Mouse (Mus musculus): Measurements from ENCODE around the gene Dao.

Dao gene

DNA sequence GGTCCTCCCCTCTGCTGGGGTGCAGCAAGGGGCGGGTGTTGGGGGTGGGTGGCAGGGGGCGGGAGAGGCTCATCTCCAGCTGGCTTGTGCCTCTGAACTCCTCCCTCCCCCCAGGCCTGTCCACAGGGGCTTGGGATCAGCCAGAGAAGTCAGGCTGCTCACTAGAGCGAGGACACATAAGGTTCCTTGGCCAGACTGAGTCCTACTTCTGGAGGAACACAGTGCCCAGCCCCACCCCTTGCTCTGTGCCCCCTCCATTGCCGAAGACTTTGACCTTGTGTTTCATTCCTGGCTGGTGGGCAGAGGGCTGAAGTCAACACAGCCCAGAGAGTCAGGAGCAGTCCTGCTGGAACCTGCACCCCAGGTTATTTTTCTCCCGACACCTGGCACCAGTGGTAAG is at the start of gene Dao:
Gene Dao (plus strand): TSS at position 162 of the 400 bp plus-strand sequence.
- no peak for DNase-seq (ENCODE audit: low spot score)

DNA sequence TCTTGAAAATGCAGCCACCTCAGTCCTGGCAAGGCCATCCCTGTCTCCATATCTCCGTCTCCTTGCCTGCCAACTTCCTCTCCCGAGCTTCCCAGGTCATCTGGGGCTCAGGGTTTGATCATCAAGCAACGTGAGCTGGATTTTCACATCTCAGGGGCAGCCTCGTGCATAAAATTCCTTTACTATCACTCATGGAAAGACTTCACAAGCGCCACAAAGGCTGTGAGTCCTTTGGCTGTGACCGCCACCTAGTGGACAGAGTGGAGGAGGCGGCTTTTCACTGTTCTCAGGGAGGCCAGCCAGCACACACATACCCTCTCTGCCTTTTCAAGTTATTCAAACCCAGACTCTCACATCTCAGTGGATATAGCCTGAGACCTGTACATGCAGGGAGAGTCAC is 49.1 kb upstream of the Dao start:
- peak; percentile 91 for DNase-seq (ENCODE audit: low spot score)

- DNase-seq (ENCODE audit: low spot score): no peak
These were observed 48.2 kb upstream of the Dao start for GRCm38 (mm10) chr5:113955281-113955680.

DNA sequence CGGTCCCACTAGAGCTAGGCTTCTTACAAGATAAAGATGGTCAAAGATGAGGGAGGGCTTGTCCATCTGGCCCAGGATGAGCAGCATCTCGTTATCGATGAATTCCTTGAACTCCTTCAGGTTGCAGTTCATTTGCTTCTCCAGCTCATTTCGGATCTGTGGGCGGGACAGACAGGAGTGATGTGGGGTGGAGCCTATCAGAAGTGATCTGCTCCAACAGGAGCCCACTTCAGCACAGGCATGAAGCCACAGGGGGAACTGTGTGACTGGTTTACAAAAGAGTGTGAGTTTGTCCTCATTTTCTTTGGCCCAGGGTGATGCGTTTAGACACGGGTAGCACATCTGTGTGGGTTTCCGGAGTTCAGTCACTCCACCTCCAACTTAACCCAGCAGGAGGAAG is 47.8 kb upstream of the Dao start:
- DNase-seq (ENCODE audit: low spot score): no peak

GRCm38 (mm10) chr5:113956510-113956909 is 47.0 kb upstream of the Dao start:
- DNase-seq (ENCODE audit: low spot score): peak; percentile 85

DNA sequence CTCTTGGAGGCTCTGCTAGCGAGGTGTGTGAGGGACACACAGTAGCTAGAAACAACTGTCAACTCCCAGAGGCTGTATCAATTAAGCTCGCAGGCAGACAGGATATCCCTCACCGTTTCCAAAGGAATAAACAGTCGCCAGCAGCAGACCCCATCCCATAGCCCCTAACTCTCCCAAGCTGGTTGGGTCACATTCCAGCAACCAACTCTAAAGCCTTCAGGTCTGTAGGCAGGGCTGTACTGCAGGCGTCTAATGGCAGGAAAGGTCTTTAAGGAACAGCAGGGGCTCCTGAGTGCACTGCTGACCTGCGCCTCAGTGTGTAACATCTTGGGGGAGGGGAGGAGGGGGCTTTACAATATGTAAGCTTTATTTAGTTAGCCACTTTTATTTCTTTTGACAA is 44.5 kb upstream of the Dao start:
- DNase-seq (ENCODE audit: low spot score): peak; percentile 51

GRCm38 (mm10) chr5:113960416-113960815 is 43.1 kb upstream of the Dao start:
- no peak for DNase-seq (ENCODE audit: low spot score)

GRCm38 (mm10) chr5:113961776-113962175 is 41.7 kb upstream of the Dao start:
- no peak for DNase-seq (ENCODE audit: low spot score)

DNA sequence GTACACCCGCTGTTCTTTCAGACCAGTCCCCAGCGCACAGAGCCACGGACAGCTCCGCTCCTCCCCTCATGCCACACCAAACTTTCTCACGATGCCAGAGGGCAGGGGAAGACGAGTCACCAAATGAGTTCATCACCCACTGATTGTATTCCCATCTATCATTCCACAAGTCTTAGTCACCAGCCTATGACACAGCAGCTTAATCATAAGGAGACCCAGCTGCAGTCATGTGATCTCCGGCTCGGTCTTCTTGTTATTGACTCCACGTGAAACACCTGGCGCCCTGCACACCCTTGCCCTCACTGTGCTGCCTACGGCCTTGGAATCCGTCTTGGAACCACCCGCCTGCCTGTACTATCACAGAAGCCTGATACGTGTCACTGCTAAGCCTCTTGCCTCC is 38.5 kb upstream of the Dao start:
- DNase-seq (ENCODE audit: low spot score): no peak

DNA sequence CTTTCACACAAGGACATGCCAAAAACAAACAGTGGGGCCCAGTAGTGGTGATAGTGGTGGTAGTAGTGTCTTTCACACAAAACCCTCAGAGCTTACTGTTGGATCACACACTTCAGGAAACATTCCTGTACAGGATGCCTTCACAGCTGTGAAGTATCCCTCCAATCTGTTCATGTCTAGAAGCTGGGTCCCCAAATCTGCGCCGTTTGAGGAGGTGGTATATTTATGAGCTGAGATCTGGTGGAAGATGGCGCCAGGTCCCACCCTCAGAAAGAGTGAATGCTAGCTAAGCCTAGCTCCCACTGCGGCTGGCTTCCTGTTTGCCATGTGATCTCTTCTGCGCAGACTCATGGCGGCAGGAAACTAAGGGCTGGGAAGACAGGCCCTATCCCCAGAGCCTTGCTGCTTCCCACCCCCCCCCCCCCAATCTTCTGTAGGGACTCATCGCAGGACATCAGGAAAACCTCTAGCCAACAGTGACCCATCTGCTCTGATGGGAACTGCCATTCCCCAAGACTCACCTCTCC is 37.8 kb upstream of the Dao start:
- no peak for DNase-seq (ENCODE audit: low spot score)

DNA sequence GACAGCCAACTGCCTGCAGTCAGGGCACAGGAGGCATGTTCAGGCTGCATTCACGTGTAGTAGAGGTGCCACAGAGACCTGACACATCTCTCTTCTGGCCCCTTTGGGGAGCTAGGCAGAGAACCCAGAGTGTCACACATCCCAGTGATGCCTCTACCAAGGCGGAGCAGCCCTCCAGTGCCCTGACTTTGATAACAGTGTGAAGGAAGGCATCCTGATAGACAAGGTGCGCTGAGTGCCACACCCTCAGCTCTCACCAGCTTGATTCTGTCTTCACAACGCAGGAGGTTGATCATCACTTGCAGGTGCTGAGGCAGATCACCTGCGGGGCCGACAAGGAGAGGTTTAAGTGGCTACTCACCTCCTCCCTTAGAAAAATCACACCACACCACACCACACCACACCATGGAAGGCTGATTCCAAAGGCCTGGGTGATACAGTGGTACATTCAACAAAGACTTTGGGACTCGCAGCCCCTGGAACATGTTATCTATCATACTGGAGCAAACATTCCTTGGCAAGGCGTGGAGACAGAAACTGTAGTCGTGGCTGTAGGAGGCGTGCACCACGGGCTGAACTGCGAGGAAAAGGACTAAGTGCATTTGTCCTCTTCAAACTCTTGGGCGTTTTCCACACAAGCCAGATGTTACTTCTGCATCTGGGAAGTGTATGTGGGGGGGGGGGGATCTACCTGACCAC is 36.9 kb upstream of the Dao start:
- no peak for DNase-seq (ENCODE audit: low spot score)

- DNase-seq (ENCODE audit: low spot score): no peak
These were observed 35.1 kb upstream of the Dao start for GRCm38 (mm10) chr5:113968371-113968770.

DNA sequence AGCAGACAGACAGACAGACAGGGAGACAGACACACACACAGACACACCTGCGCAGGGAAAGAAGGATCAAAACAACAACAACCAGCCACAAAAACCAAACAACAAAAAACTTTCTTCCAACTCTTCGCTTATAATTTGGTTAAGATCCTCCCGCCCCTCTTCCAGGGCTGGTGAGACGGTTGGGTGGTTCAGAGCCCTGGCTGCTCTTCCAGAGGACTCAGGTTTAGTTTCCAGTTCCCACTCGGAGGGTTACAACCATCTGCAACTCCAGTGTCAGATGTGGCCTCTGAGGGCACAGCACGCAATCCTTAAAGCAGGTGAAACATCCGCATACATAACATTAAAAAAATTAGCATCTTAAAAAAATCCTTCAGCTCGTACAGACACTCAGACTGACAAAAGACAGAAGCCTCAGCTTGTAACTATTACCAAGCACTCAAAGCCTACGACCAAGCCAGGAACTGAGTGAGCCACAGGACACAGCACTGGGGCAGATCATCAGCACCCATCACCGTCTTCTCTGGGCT is 32.0 kb upstream of the Dao start:
- no peak for DNase-seq (ENCODE audit: low spot score)

GRCm38 (mm10) chr5:113972589-113973515 is 30.7 kb upstream of the Dao start:
- peak; percentile 51 for DNase-seq (ENCODE audit: low spot score)

GRCm38 (mm10) chr5:113973790-113974189 is 29.7 kb upstream of the Dao start:
- DNase-seq (ENCODE audit: low spot score): no peak

DNA sequence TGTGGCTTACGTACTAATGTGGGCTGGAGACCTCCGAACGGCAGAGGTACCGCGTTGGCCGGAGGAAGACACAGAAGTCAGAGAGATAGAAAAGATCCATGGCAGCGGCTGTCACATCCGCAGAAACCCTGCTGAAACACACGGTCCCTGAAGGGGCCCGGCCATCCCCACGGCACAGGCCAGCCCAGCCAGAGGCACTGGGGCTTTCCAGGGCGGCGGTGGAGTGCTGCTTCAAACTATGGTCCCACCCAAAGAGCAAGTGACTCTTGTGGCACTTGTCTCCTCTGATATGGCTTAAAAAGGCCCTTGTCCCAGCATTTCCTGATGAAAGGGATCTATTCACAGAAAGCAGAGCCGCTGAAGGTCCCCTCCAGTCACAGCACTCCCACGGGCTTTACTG is 28.9 kb upstream of the Dao start:
- no peak for DNase-seq (ENCODE audit: low spot score)

GRCm38 (mm10) chr5:113975538-113976215 is 27.8 kb upstream of the Dao start:
- DNase-seq (ENCODE audit: low spot score): no peak

GRCm38 (mm10) chr5:113976597-113976996 is 26.9 kb upstream of the Dao start:
- DNase-seq (ENCODE audit: low spot score): no peak

GRCm38 (mm10) chr5:113977309-113977708 is 26.2 kb upstream of the Dao start:
- no peak for DNase-seq (ENCODE audit: low spot score)

GRCm38 (mm10) chr5:113980511-113980910 is 23.0 kb upstream of the Dao start:
- no peak for DNase-seq (ENCODE audit: low spot score)

- DNase-seq (ENCODE audit: low spot score): no peak
These were observed 22.3 kb upstream of the Dao start for GRCm38 (mm10) chr5:113981171-113981570.

- DNase-seq (ENCODE audit: low spot score): no peak
These were observed 21.7 kb upstream of the Dao start for GRCm38 (mm10) chr5:113981843-113982242.
